Mouse (Mus musculus): ENCODE measurements at regions not wholly inside any gene's neighbourhood (a gene's known extent, or its start where the extent isn't known, plus 50 kb on each side); places are given as distances from the start of the nearest gene placed in this dataset.

DNA sequence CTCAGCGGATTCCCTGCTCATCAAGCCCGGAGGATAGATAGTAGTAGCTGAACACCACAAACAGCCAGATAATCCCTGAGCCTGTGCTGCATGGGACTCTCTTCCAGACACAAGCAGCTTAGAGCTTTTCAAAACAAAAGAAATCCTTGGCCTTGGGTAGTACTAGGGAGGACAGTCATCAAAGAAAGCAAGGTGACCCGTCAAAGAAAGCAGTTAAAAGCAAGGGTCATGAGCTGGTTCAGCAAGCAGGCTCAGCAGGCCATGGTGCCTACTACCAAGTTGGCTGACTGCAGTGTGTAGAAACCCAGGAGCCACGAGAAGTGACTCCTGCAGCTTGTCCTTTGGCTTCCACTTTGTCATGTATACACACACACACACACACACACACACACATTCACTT is 477.1 kb upstream of the Mgmt start:
- no peak for DNase-seq (ENCODE audit: low spot score in 2 of 2)

DNA sequence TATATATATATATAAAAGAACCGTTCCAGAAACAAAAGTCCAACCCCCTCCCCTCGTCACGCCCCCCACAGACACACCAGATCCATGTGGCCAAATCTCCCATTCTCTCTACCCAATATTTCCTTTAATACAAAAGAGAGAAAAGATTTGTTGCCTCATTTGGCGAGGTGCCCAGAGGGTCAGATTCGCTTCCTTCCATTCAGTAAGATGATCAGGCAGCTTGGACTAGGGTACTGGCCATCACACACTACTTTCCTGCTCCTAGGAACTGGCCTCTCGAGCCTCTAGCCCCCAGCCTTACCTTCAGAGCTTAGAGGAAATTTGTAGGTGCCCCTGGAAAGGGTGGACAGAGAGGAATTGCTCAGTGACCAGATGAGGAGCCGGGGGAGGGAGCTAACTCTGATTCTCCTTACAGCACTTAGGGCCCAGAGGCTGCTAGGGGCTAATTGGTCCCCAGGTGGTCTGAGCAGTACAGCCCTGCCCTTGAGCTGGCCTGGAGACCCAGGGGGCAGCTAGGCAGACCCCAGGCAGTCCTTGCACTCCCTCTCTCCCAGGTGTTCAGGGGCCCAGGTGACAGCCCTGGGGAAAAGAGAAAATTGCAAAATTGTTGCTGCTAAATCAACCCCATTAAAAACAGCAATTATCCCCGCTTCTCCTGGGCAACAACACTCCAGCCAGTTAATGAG is 470.4 kb upstream of the Mgmt start:
- no peak for DNase-seq (ENCODE audit: low spot score in 2 of 2)

DNA sequence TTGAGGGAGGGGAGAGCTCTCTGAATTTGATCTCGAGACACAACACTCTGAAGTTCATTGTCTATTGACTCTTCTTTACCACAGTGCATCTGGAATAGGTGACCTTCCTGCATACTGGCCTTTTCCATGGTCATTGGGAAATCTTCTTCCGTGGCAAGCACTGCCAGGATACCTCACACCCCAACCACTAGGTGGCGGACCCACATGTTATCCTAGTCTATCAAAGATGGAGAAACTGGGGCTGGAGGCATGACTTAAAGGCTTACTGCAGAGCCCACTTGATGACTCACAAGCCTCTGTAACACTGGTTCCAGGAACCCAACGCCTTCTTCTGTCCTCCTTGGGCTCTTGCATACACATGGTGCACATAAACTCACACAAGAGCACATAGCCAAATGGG is 467.2 kb upstream of the Mgmt start:
- DNase-seq (ENCODE audit: low spot score in 2 of 2): no peak

DNA sequence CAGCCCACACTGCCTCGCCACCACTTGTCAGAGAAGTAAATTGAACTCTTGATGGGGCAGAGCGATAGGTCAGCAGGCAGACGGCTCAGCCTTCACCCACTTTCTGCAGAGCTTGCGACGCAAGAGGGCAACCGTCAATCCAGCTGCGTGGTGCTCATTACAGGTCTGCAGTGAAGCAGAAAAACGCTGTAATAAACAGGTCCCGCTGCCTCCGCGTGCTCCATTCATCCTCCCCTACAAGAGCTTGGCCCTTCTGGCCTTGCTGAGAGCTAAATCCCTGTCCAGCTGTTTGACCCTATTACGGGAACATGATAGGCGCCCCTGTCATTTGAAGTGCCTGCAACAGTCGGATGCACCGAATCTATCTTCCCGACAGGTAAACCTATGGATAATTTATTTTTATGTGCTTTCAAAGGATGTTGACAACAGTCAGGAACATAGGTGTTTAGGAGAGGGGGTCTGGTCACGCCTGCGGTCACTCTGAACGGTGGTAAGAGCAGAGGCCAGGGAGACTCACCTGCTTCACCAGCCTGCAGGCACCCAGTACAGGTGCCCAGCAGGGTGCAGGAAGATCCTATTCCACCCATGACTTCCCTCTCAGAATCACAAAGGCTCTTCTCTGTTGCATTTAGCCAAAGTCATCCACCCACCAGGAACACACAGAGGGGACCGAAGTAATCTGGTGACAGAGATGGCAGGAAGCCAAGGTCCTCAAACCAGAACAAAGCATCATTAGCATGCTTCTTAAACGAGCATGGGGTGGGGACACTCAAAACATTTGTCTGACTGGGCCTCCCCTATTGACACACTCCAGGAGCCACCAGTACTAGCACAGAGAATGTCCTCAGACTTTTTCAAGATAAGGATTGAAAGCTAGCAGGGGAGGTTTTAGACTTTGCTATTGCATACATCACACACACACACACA is 464.1 kb upstream of the Mgmt start:
- no peak for DNase-seq (ENCODE audit: low spot score in 2 of 2)

DNA sequence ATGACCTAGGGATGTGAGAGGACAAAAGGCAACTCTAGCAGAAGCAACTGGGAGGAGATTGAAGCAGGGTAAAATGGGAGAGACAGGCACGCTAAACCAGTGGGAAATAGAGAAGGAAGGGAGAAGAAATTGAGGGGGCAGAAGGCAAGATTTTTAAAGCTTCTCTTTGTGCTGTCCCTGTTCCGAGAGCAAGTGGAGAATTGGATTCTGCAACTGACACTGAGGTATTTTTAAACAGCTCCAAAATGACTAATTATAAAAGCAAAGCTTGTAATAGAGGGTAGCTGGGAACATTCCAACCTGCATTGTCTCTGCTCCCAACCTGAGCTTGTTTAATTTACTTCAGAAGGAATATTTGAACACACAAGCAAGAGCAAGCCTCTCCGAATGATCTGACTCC is 460.7 kb upstream of the Mgmt start:
- no peak for DNase-seq (ENCODE audit: low spot score in 2 of 2)

DNA sequence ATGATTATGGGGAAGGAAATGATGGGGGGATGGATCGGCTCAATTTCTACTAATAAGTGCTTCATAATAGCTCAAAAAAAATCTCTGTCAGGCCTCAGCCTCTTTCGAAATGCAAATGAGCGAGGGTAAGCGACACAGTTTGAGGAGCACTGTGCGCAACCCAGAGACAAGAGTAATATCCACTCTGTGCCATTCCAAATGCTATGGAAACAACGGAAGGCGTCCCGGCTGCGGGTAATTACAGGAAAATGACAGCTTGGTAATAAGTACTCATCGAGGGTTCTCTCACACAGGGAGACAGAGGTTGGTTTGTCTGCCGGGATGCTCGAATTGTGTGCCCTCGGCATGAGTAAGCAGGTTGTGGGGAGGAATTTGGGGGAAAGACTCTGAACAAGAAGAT is 459.9 kb upstream of the Mgmt start:
- no peak for DNase-seq (ENCODE audit: low spot score in 2 of 2)

DNA sequence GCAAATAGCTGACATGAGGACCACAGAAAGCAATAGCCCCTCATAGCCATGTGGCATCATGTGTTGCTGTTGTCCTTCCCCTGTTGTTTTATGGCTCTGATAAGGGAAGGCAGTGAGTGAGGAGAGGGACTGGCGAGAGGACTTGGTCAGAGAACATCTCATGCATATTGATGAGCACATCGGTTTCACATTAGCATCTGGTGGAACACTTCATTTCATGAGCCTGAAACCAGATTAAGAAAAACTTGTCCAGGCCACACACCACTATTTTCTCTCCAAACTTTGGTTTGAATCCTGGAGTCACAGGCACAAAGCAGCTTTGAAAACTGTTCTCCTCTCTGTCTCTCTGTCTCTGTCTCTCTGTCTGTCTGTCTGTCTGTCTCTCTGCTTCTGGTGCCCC is 451.0 kb upstream of the Mgmt start:
- no peak for DNase-seq (ENCODE audit: low spot score in 2 of 2)

DNA sequence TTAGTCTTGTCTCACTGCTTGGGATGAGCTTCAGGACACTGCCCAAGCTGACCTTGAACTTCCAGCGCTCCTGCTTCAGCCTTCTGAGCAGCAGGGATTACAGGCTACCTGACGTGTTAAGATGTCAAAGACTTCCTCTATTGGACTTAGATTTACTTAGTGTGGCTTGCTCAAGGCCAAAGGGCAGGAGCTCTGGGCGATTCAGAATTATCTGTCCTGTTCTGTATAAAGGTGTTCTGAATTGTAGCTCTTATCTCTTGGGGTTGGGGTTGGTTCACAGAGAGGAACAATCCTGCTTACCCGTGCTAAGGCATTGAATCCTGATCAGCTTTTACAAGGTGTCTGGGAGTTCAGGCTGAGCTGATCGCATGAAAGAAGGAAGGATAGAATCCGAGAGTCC is 449.3 kb upstream of the Mgmt start:
- no peak for DNase-seq (ENCODE audit: low spot score in 2 of 2)

DNA sequence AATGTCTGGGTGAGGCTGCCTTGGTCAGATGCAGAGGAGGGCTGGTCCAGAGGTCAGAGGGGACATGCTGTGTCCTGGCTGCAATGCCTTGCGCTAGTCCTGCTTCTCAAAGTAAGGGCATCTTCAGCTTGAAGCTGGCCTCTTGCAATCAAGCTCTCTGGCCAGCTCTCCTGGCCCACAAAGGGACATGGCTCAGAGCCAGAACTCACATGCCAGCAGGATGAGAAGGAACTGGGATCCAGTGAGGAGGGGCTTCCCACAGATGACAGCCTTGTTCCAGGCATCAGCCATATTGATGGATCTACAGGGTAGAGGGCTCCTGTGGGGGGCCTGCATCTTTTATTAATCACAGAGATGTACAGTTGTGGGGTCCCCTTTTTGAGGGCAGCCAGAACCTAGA is 445.1 kb upstream of the Mgmt start:
- peak in 1 of 2 experiments; percentile 17 for DNase-seq (ENCODE audit: low spot score in 2 of 2)

DNA sequence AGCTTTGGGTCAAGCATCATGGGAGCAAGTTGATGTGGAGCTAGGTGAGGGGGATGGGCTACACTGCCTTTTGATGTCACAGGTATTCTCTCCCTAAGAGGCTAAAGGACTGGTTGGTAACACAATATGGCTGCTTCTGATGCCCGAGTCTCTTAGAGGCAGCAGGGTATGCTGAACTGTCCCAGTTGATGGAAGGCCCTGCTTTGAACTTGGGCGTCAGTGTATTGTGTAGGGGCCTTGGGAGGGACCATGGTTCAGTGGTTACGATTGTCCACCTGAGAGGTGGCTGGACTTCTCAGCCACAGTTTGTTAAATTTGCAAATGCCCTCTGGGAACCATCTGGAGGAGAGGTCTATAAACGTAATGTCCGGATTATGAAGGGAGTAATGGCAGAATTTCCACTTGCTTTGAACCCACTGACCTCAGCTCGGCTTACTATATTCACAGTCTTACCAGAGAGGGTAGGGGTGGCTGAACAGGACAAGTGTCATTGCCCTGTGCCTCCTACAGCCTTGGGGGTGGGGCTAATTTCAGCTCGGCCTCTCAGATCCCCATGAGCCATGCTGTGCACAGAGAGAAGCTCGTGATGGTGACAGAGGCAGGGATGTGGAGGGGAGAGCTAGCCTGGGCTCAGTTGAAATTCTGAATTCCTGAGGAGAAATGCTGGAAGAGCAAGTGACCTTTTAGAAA is 442.6 kb upstream of the Mgmt start:
- no peak for DNase-seq (ENCODE audit: low spot score in 2 of 2)

DNA sequence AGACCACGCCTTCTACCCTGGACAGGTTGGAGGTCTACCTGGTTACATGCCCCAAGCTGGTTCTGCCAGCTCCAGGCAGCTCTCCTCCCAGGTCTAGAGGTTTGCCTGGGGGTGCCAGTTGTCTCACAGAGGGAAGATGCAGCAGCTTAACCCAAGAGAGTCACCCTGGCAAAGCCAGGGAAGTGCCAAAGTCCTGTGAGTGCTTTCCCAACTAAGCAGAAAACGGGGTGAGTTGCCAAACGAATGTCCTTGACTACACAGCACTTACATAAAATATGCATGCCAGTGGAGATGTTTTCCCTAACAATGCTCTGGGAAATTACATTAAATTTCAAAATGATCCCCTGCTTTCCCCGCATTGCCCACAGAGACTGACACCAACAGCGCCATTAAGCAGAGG is 441.9 kb upstream of the Mgmt start:
- DNase-seq (ENCODE audit: low spot score in 2 of 2): no peak

DNA sequence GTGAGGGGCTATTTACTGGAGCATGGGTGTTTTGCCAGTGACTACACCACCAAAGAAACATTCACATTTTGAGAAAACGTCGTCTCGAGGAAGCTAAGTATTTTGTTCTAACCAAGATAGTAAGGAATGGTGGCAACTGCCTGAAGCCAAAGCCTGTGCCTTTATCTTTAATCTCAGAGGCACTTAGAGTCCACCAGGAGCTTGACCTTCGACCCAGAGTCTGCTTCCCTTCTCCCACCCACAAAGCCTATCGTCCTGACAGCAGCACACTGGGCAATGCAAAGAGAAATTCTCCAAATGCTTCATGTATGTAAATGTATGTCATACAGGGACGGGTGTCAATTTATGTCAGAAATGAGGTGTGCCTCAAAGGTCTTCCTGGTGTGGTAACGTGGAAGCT is 437.2 kb upstream of the Mgmt start:
- DNase-seq (ENCODE audit: low spot score in 2 of 2): no peak

DNA sequence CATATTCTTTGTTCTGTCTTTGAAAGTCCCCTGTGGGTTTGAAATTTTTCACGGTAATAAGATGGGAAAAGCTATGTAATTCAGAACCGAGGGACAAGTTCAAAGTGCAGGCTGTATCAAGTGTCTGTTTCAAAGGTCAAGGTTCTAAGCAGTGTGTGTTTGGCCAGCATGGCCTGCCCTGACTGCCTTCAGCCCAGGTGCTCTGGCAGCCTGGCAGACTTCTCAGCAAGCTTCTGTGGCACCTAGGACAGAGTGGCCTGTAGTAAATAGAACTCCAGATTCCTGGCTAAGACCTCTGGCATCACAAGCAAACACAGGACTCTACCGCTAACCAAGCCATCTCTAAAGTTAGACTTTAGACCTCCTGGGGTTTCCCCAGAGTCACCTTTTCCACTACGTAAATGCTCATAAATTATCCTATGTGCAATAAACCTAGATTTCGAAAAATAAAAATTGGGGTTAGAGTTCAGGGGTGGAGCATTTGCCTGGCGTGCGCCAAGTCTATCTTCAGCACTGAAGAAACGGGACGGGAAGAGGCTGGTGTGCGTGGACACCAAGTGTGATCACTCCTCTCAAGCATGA is 436.5 kb upstream of the Mgmt start:
- no peak for DNase-seq (ENCODE audit: low spot score in 2 of 2)

DNA sequence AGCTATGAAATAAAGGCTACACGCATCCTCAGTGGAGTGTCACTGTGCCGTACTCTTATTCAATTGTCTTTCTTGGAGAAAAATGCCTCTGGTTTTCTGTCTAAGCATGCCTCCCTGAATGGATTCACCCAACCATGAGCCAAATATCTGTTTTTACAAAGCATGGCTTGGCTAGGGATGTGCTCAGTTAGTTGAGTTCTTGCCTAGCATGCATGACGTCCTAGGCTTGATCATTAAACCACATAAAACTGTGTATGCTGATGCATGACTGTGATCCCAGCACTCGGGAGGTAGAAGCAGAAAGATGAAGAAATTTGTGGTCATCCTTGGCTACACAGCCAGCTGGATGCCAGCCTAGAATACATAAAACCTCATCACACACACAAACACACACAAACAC is 417.3 kb upstream of the Mgmt start:
- no peak for DNase-seq (ENCODE audit: low spot score in 2 of 2)

DNA sequence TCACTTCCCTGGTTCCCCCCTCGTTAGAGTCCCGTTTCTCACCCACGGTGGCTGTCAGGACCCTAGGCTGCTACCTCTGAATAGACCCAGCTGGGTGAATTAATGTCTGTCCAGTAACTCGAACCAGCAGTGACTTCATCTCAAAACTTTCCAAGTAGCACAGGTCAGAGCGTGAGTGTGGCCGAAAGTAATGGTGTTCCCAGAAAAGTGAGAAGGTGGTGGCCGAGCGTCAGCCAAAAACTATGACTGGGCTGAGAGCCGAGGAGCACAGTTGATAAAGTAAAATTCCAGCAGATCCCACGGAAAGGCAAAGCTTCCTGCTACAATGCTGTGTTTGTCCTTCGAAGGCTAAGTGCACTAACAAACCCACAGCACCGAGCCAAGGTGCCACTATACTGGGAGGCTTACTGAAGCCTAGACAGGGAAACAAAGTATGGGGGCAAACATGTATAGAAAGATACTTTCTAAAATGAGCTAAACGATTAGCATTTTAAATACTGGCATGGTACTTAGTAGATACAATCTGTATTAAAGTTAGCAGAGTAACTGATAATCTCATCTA is 413.7 kb upstream of the Mgmt start:
- DNase-seq (ENCODE audit: low spot score in 2 of 2): no peak

DNA sequence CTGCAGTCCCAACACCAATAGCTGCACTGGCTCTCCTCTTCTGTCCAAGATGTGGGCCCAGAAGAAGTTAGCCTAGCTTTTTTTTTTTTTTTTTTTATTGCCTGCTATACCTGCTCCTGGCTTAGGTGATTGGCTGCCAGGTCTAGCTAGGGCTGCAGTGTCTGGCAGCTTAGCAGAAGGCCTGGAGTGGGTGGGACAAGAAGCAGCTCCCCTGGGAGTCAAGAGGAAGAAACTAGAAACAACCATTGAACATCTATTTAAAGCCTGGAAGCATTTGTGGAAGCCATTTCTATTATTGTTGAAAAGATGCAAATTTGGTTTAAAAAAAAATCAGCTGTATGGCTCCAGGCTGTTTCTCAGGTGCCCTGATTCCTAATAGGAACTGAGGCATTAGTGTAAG is 411.2 kb upstream of the Mgmt start:
- DNase-seq (ENCODE audit: low spot score in 2 of 2): no peak

DNA sequence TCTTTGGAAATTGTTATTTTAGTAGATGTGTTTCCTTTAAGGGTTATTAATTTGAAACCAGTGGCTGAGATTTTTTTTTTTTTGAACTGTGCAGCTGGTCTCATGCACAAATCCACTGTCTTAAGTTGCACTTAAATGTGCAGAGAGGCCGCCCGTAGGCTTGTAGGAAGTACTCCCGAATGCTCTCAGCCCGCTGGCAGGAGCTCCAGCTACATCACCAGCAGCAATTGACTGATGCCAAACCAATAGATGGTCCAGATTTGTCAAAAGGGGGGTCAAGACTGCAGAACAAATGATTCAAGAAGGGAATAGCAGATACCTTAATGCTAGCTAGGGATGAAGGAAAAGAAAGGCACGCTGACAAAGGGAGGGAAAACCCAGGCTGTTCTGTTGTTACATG is 406.9 kb upstream of the Mgmt start:
- DNase-seq (ENCODE audit: low spot score in 2 of 2): no peak

DNA sequence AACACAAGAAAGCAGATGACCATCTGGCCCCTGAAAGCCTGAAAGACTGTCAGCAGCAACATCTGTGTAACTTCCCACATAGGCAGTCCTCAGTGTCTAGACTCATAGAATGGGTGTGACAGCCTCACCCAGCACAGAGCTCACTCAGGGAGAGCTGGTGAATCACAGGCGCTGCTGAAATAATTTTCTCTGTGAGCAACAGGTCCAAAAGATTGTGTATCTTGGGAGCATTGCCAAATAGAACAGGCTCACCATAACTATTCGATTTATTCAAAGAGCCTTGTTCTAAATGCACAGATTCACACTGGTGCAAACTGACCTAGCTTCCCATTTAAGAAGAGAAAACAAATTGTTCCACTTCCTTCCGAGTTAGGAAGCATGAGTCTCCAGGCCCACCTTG is 399.6 kb upstream of the Mgmt start:
- no peak for DNase-seq (ENCODE audit: low spot score in 2 of 2)

DNA sequence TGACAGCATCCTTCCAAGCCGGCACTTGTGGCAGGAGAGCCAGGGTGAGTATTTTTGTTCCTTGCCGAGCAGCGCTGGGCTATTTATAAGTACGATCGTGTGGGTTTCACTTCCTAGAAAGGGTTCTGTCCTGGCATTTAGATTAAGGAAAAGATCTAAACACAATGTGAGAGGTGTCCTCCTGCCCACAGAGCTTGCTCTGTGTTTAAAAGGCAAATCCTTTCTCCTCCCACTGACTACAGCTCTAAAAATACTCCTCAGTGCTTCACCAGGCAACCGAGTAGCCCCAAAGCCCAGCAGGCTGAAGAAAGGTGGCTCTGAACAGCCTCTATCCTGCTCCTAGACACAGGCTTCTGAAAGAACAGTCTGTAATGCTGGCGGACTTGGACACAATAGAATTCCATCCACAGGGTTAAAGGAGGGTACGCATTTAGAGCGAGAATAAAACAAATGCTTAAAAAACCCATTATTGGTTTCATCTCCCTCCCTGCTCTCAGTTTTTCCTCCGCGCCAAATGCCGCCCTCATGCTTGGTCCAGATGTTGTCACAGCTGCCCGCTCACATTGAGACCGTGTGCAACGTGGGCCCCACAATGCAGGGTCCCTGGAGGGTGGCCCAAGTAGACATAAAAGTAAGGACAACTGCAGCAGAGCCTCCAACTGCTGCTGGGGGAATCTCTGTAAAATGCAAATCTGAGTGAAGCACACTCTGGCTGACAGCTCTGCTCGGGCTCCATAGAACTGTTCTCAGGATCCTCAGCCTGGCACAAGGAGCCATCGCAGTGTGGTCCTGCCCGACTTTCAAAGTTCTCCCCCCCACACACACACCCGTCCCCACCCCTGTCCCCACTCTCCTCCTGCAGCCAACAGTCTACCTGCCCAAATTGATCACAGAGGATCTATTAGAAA is 397.8 kb upstream of the Mgmt start:
- DNase-seq (ENCODE audit: low spot score in 2 of 2): peak in 1 of 2 experiments; percentile 51

DNA sequence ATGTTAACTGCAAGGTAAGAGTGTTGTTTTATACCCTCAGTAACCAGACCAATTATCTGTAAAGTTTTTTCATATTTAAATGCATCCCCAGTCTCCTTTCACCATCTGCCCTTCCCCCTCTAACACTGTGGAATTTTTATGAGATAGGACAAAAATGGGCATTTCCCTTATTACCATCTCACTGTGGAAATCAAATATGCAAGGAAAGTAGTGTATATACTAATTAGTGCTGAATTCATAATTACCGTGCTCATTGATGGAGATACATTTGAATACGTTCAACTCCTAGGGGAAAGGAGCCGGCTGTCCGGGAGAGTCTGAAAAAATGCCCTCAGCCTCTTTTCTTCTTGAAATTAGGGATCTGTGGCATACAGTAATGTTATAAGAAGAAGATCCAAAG is 394.4 kb upstream of the Mgmt start:
- DNase-seq (ENCODE audit: low spot score in 2 of 2): no peak
